Mouse (Mus musculus) hindbrain, embryonic 16.5 days (tissue): ENCODE data around the gene Snx1. TPM values are rescaled to one million over a fixed set of nuclear protein-coding genes. Genes with fewer than 3 reads are reported as not detected.

ENCODE experiments used
- polyA plus RNA-seq: library from polyadenylated mRNA; unstranded; fragments of >200 nt; fragmentation: Nextera tagmentation; extraction: Ambion mirVana; gene quantifications from 2 replicates; pipeline ENCODE4 v1.2.1, GENCODE M21; 2015

The Snx1 gene
- polyA plus RNA-seq, 1 experiment from 2014 or later = 77.2 TPM

Other genes with a start within 250 kb of the Snx1 start
- gene Pclaf, start 236.3 kb downstream of the Snx1 start, polyA plus RNA-seq = 24.4 and 28.9 TPM in 2 replicates
- 30.3 and 32.6 TPM in 2 replicates for gene Trip4, start 217.8 kb downstream of the Snx1 start, polyA plus RNA-seq
- gene Csnk1g1, start 217.7 kb downstream of the Snx1 start, polyA plus RNA-seq = 20.7 and 22.1 TPM in 2 replicates
- 362 and 376 TPM in 2 replicates for gene Ppib, start 66.4 kb downstream of the Snx1 start, polyA plus RNA-seq
- 12.9 and 14.7 TPM in 2 replicates for gene Snx22, start 56.9 kb downstream of the Snx1 start, polyA plus RNA-seq
- 64.0 and 69.2 TPM in 2 replicates for gene Ciao2a, start within 50 bp of the Snx1 start, polyA plus RNA-seq
- gene Dapk2, start 31.6 kb upstream of the Snx1 start, polyA plus RNA-seq = 0.79 and 0.94 TPM in 2 replicates
- 39.4 and 39.8 TPM in 2 replicates for gene Herc1, start 223.9 kb upstream of the Snx1 start, polyA plus RNA-seq